ENCODE assay signal across 19 mouse cellular contexts in genomic region chr6:72751210-72751609, GRCm38 (mm10). TPM values are rescaled to one million over a fixed set of nuclear protein-coding genes. Genes with fewer than 3 reads are reported as not detected.
A peak's percentile ranks its signal among the peaks of the same experiment; 100 is the strongest.
DNase-seq lines count a peak whose midpoint lies in the region; ATAC-seq and TF ChIP-seq lines count a peak whose summit lies in the region.
"Had no signal": no experiment of that assay in that cellular context is flagged by ENCODE, and none has a peak within 500 bp of the region (broad histone marks: within the 10 kb centered on the region; RNA-seq: fewer than 3 reads in every experiment).

No protein-coding gene starts in this region.

- H3K9me3 ChIP-seq in kidney, postnatal 0 days (replicated peaks; ENCODE audit: low read length) = no peaks in the 10 kb centered on the region
- H3K9me3 ChIP-seq in stomach, postnatal 0 days (ENCODE audit: control insufficient read depth, low read length) = no peaks in the 10 kb centered on the region
- H3K9me3 ChIP-seq: embryonic facial prominence, embryonic 12.5 days; hindbrain, embryonic 15.5 days; neural tube, embryonic 13.5 days had no signal

- ATAC-seq in CD4-positive, CD25-positive, alpha-beta regulatory T cell, adult 4 months = no peak
- ATAC-seq in kidney, postnatal 0 days (replicated peaks; ENCODE audit: low FRiP score, low read depth) = no peak
- no peak for ATAC-seq in stomach, postnatal 0 days (ENCODE audit: low FRiP score, low TSS enrichment)
- ATAC-seq: Patski had no signal

- H3K36me3 ChIP-seq in kidney, postnatal 0 days (ENCODE audit: insufficient read depth, low read length) = no peaks in the 10 kb centered on the region
- H3K36me3 ChIP-seq in stomach, postnatal 0 days (ENCODE audit: control insufficient read depth, insufficient read depth, low read length) = no peaks in the 10 kb centered on the region
- H3K36me3 ChIP-seq: embryonic facial prominence, embryonic 12.5 days; hindbrain, embryonic 15.5 days; neural tube, embryonic 13.5 days had no signal

- no peak overlapping the region for H3K4me3 ChIP-seq in kidney, postnatal 0 days (replicated peaks; ENCODE audit: low read depth, low read length)
- no peak overlapping the region for H3K4me3 ChIP-seq in stomach, postnatal 0 days (ENCODE audit: low read depth, low read length)
- H3K4me3 ChIP-seq: embryonic facial prominence, embryonic 12.5 days; hindbrain, embryonic 15.5 days; neural tube, embryonic 13.5 days had no signal

- no peak for TF ChIP-seq EP300 in stomach, postnatal 0 days (optimal IDR thresholded peaks at IDR 0.05)

- H3K4me2 ChIP-seq in kidney, postnatal 0 days (ENCODE audit: low read length) = no peak overlapping the region
- no peak overlapping the region for H3K4me2 ChIP-seq in stomach, postnatal 0 days (replicated peaks; ENCODE audit: low read depth)
- H3K4me2 ChIP-seq: embryonic facial prominence, embryonic 12.5 days; heart, embryonic 11.5 days; hindbrain, embryonic 15.5 days; neural tube, embryonic 13.5 days had no signal

- H3K27ac ChIP-seq in kidney, postnatal 0 days = no peak overlapping the region
- H3K27ac ChIP-seq in stomach, postnatal 0 days (replicated peaks) = no peak overlapping the region
- H3K27ac ChIP-seq: embryonic facial prominence, embryonic 12.5 days; hindbrain, embryonic 15.5 days; neural tube, embryonic 13.5 days had no signal

- H3K27me3 ChIP-seq in kidney, postnatal 0 days (ENCODE audit: insufficient read depth, low read length) = no peaks in the 10 kb centered on the region
- no peaks in the 10 kb centered on the region for H3K27me3 ChIP-seq in stomach, postnatal 0 days (ENCODE audit: control insufficient read depth, insufficient read depth, low read length)
- H3K27me3 ChIP-seq: embryonic facial prominence, embryonic 12.5 days; hindbrain, embryonic 15.5 days; neural tube, embryonic 13.5 days; Patski had no signal

- WGBS in kidney, postnatal 0 days = 85% methylated on average over 1 of the region's 1 CpGs
- 59% methylated on average over 1 of the region's 1 CpGs for WGBS in stomach, postnatal 0 days

- peak; percentile 45 for DNase-seq in CD4-positive, CD25-positive, alpha-beta regulatory T cell, adult 2 months (ENCODE audit: low read depth, low spot score)
- no peak for DNase-seq in kidney, postnatal 0 days (ENCODE audit: low spot score)
- DNase-seq in kidney, postnatal 36 days = no peak
- DNase-seq in lung, postnatal 36 days = peak; percentile 45
- DNase-seq in lung, postnatal 10 days = no peak
- DNase-seq in stomach, postnatal 0 days (ENCODE audit: low spot score) = no peak
- DNase-seq in right cerebral cortex, adult 18-20 months = no peak
- DNase-seq: adrenal gland, postnatal 25 days; cerebellum, adult 8-10 months; gastrocnemius, postnatal 25 days; kidney, adult 9 months; right cerebral cortex, postnatal 25 days; thymus, postnatal 36 days had no signal

- H3K9ac ChIP-seq in kidney, postnatal 0 days (ENCODE audit: low read depth, low read length) = no peak overlapping the region
- H3K9ac ChIP-seq in stomach, postnatal 0 days (ENCODE audit: low read length) = no peak overlapping the region
- H3K9ac ChIP-seq: embryonic facial prominence, embryonic 12.5 days; hindbrain, embryonic 15.5 days; neural tube, embryonic 13.5 days had no signal

- peak; percentile 42; the same call in 1 of the 2 replicates for TF ChIP-seq CTCF in kidney, postnatal 0 days (IDR thresholded peaks at IDR 0.05; ENCODE audit: low read depth)
- TF ChIP-seq CTCF in stomach, postnatal 0 days (IDR thresholded peaks at IDR 0.05; ENCODE audit: low read depth) = peak; percentile 53

- peaks cover 47% of the 10 kb centered on the region for H3K4me1 ChIP-seq in kidney, postnatal 0 days (replicated peaks; ENCODE audit: insufficient read depth, low read length)
- H3K4me1 ChIP-seq in stomach, postnatal 0 days (replicated peaks; ENCODE audit: control insufficient read depth, insufficient read depth) = peaks cover 8% of the 10 kb centered on the region; the same call in 1 of the 2 replicates

RNA-seq across cellular contexts. Expression of gene Tcf7l1, which starts 37.8 kb away (rescaled TPM):
- 1 to 10 TPM; 2.0 to 2.3 TPM for polyA plus RNA-seq in CD4-positive, CD25-positive, alpha-beta regulatory T cell, adult 4 months (2017; shearing (Covaris generic))
- polyA plus RNA-seq in kidney, postnatal 0 days (2015; fragmentation: Nextera tagmentation; extraction: Ambion mirVana) = 23.8 and 25.0 TPM in 2 replicates
- 11.1 and 12.2 TPM in 2 replicates for polyA plus RNA-seq in stomach, postnatal 0 days (2015; fragmentation: Nextera tagmentation; extraction: Ambion mirVana)

Comparison
In these comparisons a context has a peak if more than half of its experiments do, and no peak if none do; other contexts are left out.
1. DNase-seq: peak in CD4-positive, CD25-positive, alpha-beta regulatory T cell, adult 2 months (single experiment) and lung, postnatal 36 days (single experiment); none in kidney, postnatal 0 days (single experiment), kidney, postnatal 36 days (0 of 2), lung, postnatal 10 days (single experiment), stomach, postnatal 0 days (single experiment) and right cerebral cortex, adult 18-20 months (single experiment).